Mouse (Mus musculus): ENCODE results near the gene Gm16181. TPM values are rescaled to one million over a fixed set of nuclear protein-coding genes. Genes with fewer than 3 reads are reported as not detected.
A peak's percentile ranks its signal among the peaks of the same experiment; 100 is the strongest.

Gene Gm16181
- polyA plus RNA-seq, 1 experiment, result not detected

DNA sequence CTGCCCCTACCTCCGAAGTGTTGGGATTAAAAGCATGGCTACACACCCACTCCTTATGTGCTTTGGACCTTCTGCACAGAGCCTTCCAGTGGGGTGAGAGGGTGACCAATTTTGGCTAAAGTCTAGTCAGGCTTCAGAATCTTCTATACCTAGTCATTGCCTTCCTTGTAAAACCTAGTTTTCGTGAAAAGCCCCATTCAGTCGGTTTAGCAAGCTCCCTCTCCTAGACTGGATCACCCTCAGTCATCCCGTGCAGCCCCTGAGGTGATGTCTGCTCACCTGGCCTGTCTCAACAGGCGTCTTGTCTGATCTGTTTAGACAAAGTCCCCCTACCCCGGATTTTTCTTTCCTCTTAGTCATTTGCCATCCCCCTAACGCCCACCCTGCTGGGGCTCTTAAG, 22.6 kb upstream of the Gm16181 start:
- Histone ChIP-seq H3K4me3 (ENCODE audit: insufficient read depth, poor library complexity, severe bottlenecking) (no peak overlapping the region), H3K79me2 (ENCODE audit: control insufficient read depth, insufficient read depth) (no peaks in the 10 kb centered on the region), H3K36me3 (ENCODE audit: control insufficient read depth, insufficient read depth) (no peaks in the 10 kb centered on the region), H3K79me3 (ENCODE audit: low read depth) (no peaks in the 10 kb centered on the region), H3K27me3 (ENCODE audit: control insufficient read depth, insufficient read depth, insufficient read length) (no peaks in the 10 kb centered on the region), H3ac (ENCODE audit: control insufficient read depth, insufficient read length, low read depth) (no peak overlapping the region)
- TF ChIP-seq MAX (IDR thresholded peaks at IDR 0.05) (no peak), MYOD1 (IDR thresholded peaks at IDR 0.05; ENCODE audit: control insufficient read depth, insufficient read length, low read depth) (no peak)

DNA sequence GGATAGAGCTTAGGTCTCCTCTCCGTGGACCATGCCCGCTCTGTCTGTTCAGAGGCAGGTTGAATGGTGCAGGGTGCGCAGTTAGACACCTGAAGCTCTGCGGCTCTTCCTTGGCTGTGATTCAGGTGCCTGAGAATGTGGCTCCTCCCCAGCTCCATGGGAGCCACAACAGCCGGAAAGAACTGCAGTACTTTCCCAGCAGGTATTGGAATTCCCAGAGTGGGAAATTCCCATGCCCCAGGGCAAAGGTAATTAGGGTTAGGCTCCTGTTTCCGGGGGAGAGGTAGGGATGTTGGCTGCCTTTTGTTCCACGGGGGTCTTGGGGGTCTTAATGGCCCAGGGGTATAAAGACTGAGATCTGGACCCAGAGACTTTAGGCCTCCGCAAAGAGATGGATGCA, 21.7 kb upstream of the Gm16181 start:
- H3K79me3 ChIP-seq (ENCODE audit: low read depth), result no peaks in the 10 kb centered on the region
- no peaks in the 10 kb centered on the region for H3K27me3 ChIP-seq (ENCODE audit: control insufficient read depth, insufficient read depth, insufficient read length)
- no peak overlapping the region for H3ac ChIP-seq (ENCODE audit: control insufficient read depth, insufficient read length, low read depth)
- H3K4me3 ChIP-seq (ENCODE audit: insufficient read depth, poor library complexity, severe bottlenecking), result no peak overlapping the region
- TF ChIP-seq CEBPB (IDR thresholded peaks at IDR 0.05; ENCODE audit: low read depth) (no peak), USF1 (IDR thresholded peaks at IDR 0.05; ENCODE audit: low read depth) (no peak), MYOD1 (IDR thresholded peaks at IDR 0.05; ENCODE audit: control insufficient read depth, insufficient read length, low read depth) (no peak), FOSL1 (IDR thresholded peaks at IDR 0.05; ENCODE audit: insufficient read depth, low read length, poor library complexity, severe bottlenecking) (no peak), MYOG (IDR thresholded peaks at IDR 0.05; ENCODE audit: control insufficient read depth, extremely low read depth, insufficient read length) (no peak), MAX (IDR thresholded peaks at IDR 0.05) (no peak), CTCF (IDR thresholded peaks at IDR 0.05; ENCODE audit: control insufficient read depth, insufficient read depth, insufficient read length) (no peak)
- no peaks in the 10 kb centered on the region for H3K79me2 ChIP-seq (ENCODE audit: control insufficient read depth, insufficient read depth)
- no peaks in the 10 kb centered on the region for H3K36me3 ChIP-seq (ENCODE audit: control insufficient read depth, insufficient read depth)

DNA sequence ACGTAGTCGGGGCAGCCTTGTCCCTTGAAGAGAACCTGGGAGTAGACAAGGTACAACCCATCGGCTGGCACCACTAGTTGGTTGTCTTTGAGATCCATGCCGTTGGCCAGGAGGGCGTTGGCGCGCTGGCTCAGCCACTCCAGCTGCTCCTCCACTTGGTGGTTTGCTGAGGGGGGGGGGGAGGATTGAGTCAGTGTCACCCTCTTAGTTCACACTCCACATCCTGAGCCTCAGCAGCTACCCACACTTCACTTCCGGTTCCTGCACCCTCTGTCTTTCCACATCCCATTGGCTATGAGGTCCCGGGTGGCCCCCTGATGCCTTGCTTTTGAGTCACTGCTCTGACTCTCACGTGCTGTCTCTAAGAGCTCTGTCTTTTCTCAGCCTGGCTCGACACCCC, 20.2 kb upstream of the Gm16181 start:
- H3ac ChIP-seq (ENCODE audit: control insufficient read depth, insufficient read length, low read depth), result no peak overlapping the region
- TF ChIP-seq CTCF (IDR thresholded peaks at IDR 0.05; ENCODE audit: control insufficient read depth, insufficient read depth, insufficient read length), result no peak
- no peak for TF ChIP-seq CEBPB (IDR thresholded peaks at IDR 0.05; ENCODE audit: low read depth)
- peak; percentile 35 for TF ChIP-seq MAX (IDR thresholded peaks at IDR 0.05)
- no peak for TF ChIP-seq MYOG (IDR thresholded peaks at IDR 0.05; ENCODE audit: control insufficient read depth, extremely low read depth, insufficient read length)
- TF ChIP-seq USF1 (IDR thresholded peaks at IDR 0.05; ENCODE audit: low read depth), result no peak
- peak; percentile 17 for TF ChIP-seq MYOD1 (IDR thresholded peaks at IDR 0.05; ENCODE audit: control insufficient read depth, insufficient read length, low read depth)
- TF ChIP-seq FOSL1 (IDR thresholded peaks at IDR 0.05; ENCODE audit: insufficient read depth, low read length, poor library complexity, severe bottlenecking), result no peak
- no peaks in the 10 kb centered on the region for H3K27me3 ChIP-seq (ENCODE audit: control insufficient read depth, insufficient read depth, insufficient read length)
- no peaks in the 10 kb centered on the region for H3K79me3 ChIP-seq (ENCODE audit: low read depth)
- H3K36me3 ChIP-seq (ENCODE audit: control insufficient read depth, insufficient read depth), result no peaks in the 10 kb centered on the region
- no peak overlapping the region for H3K4me3 ChIP-seq (ENCODE audit: insufficient read depth, poor library complexity, severe bottlenecking)
- no peaks in the 10 kb centered on the region for H3K79me2 ChIP-seq (ENCODE audit: control insufficient read depth, insufficient read depth)

DNA sequence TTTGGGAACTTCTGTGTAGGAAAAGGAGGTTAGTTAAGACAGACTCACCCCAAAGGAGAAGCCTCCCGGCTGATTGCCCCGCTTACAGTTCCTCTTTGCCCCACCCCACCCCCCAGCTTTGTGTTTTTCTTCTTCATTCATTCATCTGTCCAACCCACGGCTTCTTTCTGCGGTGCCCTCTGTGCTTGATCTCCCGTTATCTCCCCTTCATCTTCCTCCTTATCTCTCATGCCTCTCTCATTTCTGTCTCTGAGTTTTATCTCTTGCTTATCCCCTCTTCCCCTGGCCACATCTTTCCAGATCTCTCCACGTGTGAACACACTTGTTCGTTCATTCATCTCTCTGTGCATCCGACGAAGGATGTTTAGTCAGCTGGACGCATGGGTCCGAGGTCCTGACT, 19.5 kb upstream of the Gm16181 start:
- Histone ChIP-seq H3K79me2 (ENCODE audit: control insufficient read depth, insufficient read depth) (no peaks in the 10 kb centered on the region), H3K27me3 (ENCODE audit: control insufficient read depth, insufficient read depth, insufficient read length) (no peaks in the 10 kb centered on the region), H3K36me3 (ENCODE audit: control insufficient read depth, insufficient read depth) (no peaks in the 10 kb centered on the region), H3ac (ENCODE audit: control insufficient read depth, insufficient read length, low read depth) (no peak overlapping the region), H3K4me3 (ENCODE audit: insufficient read depth, poor library complexity, severe bottlenecking) (no peak overlapping the region), H3K79me3 (ENCODE audit: low read depth) (no peaks in the 10 kb centered on the region)
- no peak for TF ChIP-seq MYOD1 (IDR thresholded peaks at IDR 0.05; ENCODE audit: control insufficient read depth, insufficient read length, low read depth)
- TF ChIP-seq MYOG (IDR thresholded peaks at IDR 0.05; ENCODE audit: control insufficient read depth, extremely low read depth, insufficient read length), result no peak
- TF ChIP-seq USF1 (IDR thresholded peaks at IDR 0.05; ENCODE audit: low read depth), result no peak
- no peak for TF ChIP-seq MAX (IDR thresholded peaks at IDR 0.05)
- no peak for TF ChIP-seq CEBPB (IDR thresholded peaks at IDR 0.05; ENCODE audit: low read depth)

DNA sequence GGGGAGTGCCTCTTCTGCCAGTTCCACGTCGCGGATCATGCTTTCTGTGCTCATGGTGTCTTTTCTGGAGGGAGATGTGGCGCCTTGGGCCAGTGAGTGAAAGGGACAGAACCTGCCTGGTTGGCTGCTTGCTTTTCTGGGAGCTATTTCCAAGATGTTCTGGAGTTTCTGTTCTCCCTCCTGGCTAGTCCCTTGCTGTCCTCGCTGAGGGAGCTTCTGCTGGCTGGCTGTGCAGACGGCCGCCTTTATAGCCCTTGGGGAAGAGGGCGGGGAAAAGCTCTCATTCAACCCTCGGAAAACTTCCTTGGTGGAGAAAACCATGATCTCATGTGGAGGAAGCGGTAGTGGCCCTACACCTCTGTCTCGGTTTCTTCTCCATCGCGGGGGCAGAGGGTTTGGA, 18.8 kb upstream of the Gm16181 start, which contains the start of gene Tnf:
TSS of gene Tnf (minus strand) at position 221 of the 400 bp plus-strand sequence.
- Histone ChIP-seq H3K4me3 (ENCODE audit: insufficient read depth, poor library complexity, severe bottlenecking) (no peak within 1 kb of the TSS), H3K36me3 (ENCODE audit: control insufficient read depth, insufficient read depth) (no peaks in the 10 kb centered on the region), H3K79me3 (ENCODE audit: low read depth) (no peaks in the 10 kb centered on the region), H3ac (ENCODE audit: control insufficient read depth, insufficient read length, low read depth) (no peak within 1 kb of the TSS), H3K79me2 (ENCODE audit: control insufficient read depth, insufficient read depth) (no peaks in the 10 kb centered on the region), H3K27me3 (ENCODE audit: control insufficient read depth, insufficient read depth, insufficient read length) (no peaks in the 10 kb centered on the region)
- TF ChIP-seq MAX (IDR thresholded peaks at IDR 0.05) (no peak), MYOG (IDR thresholded peaks at IDR 0.05; ENCODE audit: control insufficient read depth, extremely low read depth, insufficient read length) (no peak), FOSL1 (IDR thresholded peaks at IDR 0.05; ENCODE audit: insufficient read depth, low read length, poor library complexity, severe bottlenecking) (no peak), USF1 (IDR thresholded peaks at IDR 0.05; ENCODE audit: low read depth) (no peak), CEBPB (IDR thresholded peaks at IDR 0.05; ENCODE audit: low read depth) (no peak), MYOD1 (IDR thresholded peaks at IDR 0.05; ENCODE audit: control insufficient read depth, insufficient read length, low read depth) (no peak), CTCF (IDR thresholded peaks at IDR 0.05; ENCODE audit: control insufficient read depth, insufficient read depth, insufficient read length) (no peak)

DNA sequence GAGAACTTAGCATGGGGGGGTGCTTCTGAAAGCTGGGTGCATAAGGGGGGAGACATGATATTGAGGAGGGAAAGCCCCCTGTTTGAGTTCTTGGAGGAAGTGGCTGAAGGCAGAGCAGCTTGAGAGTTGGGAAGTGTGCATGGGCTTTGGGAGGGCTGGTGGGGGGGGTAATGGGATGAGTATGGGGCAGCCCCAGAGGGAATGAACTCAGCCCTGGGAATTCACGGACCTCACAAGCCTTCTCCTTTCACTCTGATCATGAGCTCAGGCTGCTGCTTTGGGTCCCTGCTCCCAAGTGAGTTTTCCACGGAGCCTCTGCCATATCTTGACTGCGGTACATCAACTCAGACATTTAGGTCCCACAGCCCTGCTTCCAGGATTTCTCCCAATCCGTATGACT, 18.2 kb upstream of the Gm16181 start:
- Histone ChIP-seq H3K36me3 (ENCODE audit: control insufficient read depth, insufficient read depth) (no peaks in the 10 kb centered on the region), H3K79me2 (ENCODE audit: control insufficient read depth, insufficient read depth) (no peaks in the 10 kb centered on the region), H3K79me3 (ENCODE audit: low read depth) (no peaks in the 10 kb centered on the region), H3ac (ENCODE audit: control insufficient read depth, insufficient read length, low read depth) (no peak overlapping the region), H3K27me3 (ENCODE audit: control insufficient read depth, insufficient read depth, insufficient read length) (no peaks in the 10 kb centered on the region), H3K4me3 (ENCODE audit: insufficient read depth, poor library complexity, severe bottlenecking) (no peak overlapping the region)
- TF ChIP-seq MYOG (IDR thresholded peaks at IDR 0.05; ENCODE audit: control insufficient read depth, extremely low read depth, insufficient read length), result no peak

Measured in C2C12 (cell line).